Mouse (Mus musculus) kidney, postnatal 36 days (tissue): ENCODE results near the gene Zfp280d.
A peak's percentile ranks its signal among the peaks of the same experiment; 100 is the strongest.
"Not testable (repeated sequence)": the region's sequence is repeated elsewhere in the genome, so short reads cannot be mapped to it uniquely, and the experiment has no call there.

Experiments used
- DNase-seq, 2 experiments: peaks; one replicate each; pipeline ENCODE4 v3.0.0; 2021 to 2022; ENCODE audit warnings: mixed read lengths in 2 of 2

Gene Zfp280d

GRCm38 (mm10) chr9:72374074-72374473 lies 99.4 kb downstream of the Zfp280d start:
- peak in 1 of 2 experiments; percentile 30 for DNase-seq

DNA sequence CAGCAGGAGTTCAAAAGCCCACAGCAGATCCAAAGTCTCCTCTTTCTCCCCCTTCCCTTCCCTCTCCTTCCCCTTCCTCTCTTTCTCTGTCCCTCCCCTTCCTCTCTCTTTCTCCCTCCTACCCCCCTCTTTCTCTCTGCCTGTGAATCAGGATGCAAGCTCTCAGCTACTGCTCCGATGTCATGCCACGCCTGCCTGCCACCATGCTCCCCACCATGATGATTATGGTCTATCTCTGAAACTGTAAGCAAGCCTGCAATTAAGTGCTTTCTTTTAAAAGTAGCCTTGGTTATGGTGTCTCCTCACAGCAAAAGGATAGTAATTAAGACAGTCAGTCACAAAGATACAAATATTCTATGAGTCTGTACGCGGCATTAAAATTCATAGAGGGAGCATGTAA lies 100.3 kb downstream of the Zfp280d start:
- DNase-seq: no peak

DNA sequence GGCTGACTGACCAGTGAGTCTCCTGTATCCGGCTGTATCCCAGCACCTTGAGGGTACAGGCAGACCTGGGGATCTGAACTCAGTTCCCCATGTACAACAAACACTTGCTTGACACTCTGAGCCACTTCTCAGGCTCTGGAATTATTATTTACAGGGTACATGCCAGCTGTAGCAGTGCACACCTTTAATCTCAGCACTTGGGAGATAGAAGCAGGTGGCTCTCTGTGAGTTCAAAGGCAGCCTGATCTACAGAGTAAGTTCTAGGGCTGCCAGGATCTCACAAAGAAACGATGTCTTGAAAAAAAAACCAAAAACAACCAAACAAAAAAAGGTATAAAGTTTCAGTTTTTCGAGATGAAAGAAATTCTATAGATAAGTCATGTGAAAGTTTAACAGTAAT lies 101.0 kb downstream of the Zfp280d start:
- no peak for DNase-seq

- DNase-seq: no peak
These were observed 111.1 kb downstream of the Zfp280d start for GRCm38 (mm10) chr9:72385786-72386185.

GRCm38 (mm10) chr9:72388934-72389333 lies 114.3 kb downstream of the Zfp280d start:
- DNase-seq: no peak

- DNase-seq: no peak
These were observed 114.9 kb downstream of the Zfp280d start for GRCm38 (mm10) chr9:72389431-72390002.

DNA sequence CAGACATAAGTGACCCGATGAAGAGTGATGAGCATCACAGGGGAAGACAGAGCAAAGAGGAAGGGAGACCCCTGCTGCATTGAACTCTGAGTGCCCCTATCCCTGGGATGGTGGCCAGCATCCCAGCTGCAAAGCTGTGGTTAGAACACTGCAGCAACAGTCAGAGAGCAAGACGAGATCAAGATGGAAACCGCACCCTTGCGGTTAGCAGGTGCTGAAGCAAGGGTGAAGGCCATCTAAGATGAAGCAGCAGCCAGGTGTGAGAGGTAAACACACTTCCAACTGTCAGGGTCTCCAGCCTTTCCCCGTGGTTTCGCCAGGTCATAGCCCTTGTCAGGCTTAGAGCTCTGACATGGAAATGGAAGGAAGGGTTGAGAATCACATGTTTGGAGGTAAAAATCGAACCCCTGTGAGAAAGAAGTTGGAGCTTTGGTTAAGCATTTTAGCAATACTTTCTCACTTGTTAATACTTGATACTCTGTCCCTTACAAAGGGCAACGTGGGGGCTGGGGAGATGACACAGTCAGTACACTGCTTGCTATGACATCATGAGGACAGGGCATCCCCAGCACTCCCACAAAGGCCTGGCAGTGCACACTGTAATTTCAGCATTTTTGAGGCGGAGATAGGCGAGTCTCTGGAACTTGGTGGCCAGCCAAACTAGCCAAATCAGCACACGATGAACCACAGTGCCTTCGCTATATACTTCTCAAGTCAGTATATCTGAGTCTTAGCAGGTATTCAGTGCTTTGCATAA lies 115.8 kb downstream of the Zfp280d start:
- no peak for DNase-seq

GRCm38 (mm10) chr9:72392686-72393085 lies 118.0 kb downstream of the Zfp280d start:
- DNase-seq: no peak

DNA sequence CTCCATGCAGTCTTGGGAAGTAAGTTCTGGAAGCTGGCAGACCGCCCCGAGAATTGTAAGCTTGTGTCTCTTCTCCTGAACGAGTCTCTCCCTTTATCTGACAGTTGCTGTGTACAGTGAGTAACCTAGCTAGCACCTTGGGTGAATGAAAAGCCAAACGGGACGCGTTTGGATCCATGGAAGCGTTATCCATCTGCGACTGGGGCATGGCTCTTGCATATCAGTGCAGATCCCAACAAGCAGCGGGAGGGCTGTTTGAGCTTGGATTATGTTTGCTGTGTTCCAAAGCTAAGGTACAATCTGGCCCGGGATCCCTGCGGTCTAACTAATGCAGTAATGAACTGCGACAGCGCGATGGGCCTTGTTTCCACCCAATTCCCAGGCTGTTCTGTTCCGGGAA lies 118.6 kb downstream of the Zfp280d start:
- DNase-seq: no peak

DNA sequence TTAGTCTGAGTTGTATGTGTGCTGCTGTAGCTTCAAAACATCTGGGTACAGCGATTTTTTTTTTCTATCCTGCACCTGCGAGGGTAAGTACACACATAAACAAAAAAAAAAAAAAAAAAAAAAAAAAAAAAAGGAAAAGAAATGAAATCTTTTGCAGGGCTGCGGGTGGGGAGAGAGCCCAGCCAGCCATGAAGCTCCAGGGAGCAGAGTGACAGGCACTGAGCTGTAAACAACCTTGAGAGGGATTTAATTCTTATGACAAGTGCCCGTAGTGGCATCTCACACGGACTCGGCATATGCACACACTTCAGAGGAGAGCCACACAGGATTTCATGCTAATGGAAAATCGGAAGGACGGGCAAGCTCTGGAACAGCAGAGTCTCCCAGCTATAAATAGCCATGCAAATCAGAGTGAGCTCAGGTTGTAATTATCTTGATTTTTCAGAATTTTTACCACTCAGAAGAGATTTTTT lies 119.2 kb downstream of the Zfp280d start:
- DNase-seq: no peak

GRCm38 (mm10) chr9:72400121-72400520 lies 125.5 kb downstream of the Zfp280d start:
- no peak for DNase-seq

GRCm38 (mm10) chr9:72401769-72402168 lies 127.1 kb downstream of the Zfp280d start:
- not testable (repeated sequence) for DNase-seq

DNA sequence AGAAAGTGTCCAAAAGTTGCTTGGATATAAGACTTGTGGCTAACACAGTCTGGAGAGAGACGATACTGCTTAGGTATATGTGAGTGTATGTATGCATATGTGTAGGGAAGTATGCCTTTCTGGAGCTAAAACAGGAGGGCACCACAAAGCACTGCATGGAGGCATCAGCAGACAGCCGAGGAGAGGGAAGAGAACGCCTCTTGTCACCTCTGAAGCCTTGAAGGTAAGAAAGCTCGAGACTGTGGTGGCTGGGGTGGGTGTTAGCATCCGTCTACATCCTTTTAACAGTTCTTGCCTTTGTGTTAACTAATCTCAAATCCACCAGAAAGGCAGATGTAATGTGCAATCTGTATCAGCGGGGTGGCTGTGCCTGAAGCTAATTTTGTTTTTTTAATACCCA lies 128.8 kb downstream of the Zfp280d start:
- DNase-seq: no peak

DNA sequence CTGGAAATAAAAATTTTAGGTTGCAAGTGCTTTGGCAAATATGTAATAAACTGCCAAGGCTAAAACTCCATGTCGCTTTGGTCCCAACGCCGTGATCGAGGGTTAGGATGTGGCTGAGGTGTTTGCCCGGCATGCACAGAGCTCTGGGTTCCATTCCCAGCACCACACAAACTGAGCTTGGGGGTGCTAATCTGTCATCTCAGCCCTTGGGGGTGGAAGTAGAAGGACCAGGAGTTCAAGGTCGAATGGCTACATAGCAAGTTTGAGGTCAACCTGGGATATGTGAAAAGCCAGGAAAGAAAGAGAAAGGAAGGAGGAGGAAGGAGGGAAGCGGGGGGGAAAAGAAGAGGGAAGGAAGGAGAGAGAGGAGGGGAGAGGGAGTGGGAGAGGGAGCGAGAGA lies 129.8 kb downstream of the Zfp280d start:
- DNase-seq: no peak

GRCm38 (mm10) chr9:72404934-72405333 lies 130.3 kb downstream of the Zfp280d start:
- DNase-seq: no peak

- no peak for DNase-seq
These were observed 131.4 kb downstream of the Zfp280d start for GRCm38 (mm10) chr9:72405882-72406638.

GRCm38 (mm10) chr9:72408131-72408586 lies 133.5 kb downstream of the Zfp280d start:
- peak; percentile 68 to 90 for DNase-seq

GRCm38 (mm10) chr9:72409381-72410225 lies 134.9 kb downstream of the Zfp280d start:
- no peak for DNase-seq

GRCm38 (mm10) chr9:72411746-72412145 lies 137.1 kb downstream of the Zfp280d start:
- DNase-seq: no peak
